Mouse (Mus musculus): ENCODE measurements around the gene Kif6. TPM values are rescaled to one million over a fixed set of nuclear protein-coding genes. Genes with fewer than 3 reads are reported as not detected.

The Kif6 gene
- total and polyA plus RNA-seq, 3 experiments: 0.11 TPM; not detected in 2

GRCm38 (mm10) chr17:49791546-49791945 is 176.6 kb downstream of the Kif6 start:
- TF ChIP-seq TAL1 (conservative IDR thresholded peaks at IDR 0.05; ENCODE audit: low read depth, low read length) (no peak), CTCF (IDR thresholded peaks at IDR 0.05; ENCODE audit: low read depth, low read length) (no peak), POLR2AphosphoS5 (IDR thresholded peaks at IDR 0.05; ENCODE audit: insufficient replicate concordance, low read depth, low read length) (no peak), GATA1 (IDR thresholded peaks at IDR 0.05; ENCODE audit: borderline replicate concordance, low read length) (no peak), GATA2 (IDR thresholded peaks at IDR 0.05; ENCODE audit: borderline replicate concordance, low read depth, low read length) (no peak)
- ATAC-seq (ENCODE audit: extremely low read depth, insufficient number of reproducible peaks, low FRiP score, poor library complexity, severe bottlenecking) (no peak), DNase-seq (ENCODE audit: low spot score) (no peak)
- no peak overlapping the region for H3K4me3 ChIP-seq (ENCODE audit: low read depth, low read length)
- H3K36me3 ChIP-seq (replicated peaks): no peaks in the 10 kb centered on the region
- H3K9me3 ChIP-seq (replicated peaks): peaks cover 70% of the 10 kb centered on the region
- H3K4me1 ChIP-seq (ENCODE audit: insufficient read depth, low read depth, low read length): no peaks in the 10 kb centered on the region
- H3K27me3 ChIP-seq (ENCODE audit: insufficient read depth, low read length): no peaks in the 10 kb centered on the region

- H3K9me3 ChIP-seq (replicated peaks): peaks cover 70% of the 10 kb centered on the region
- no peak for DNase-seq (ENCODE audit: low spot score)
- no peaks in the 10 kb centered on the region for H3K27me3 ChIP-seq (ENCODE audit: insufficient read depth, low read length)
- no peaks in the 10 kb centered on the region for H3K4me1 ChIP-seq (ENCODE audit: insufficient read depth, low read depth, low read length)
- TF ChIP-seq TAL1 (conservative IDR thresholded peaks at IDR 0.05; ENCODE audit: low read depth, low read length) (no peak), GATA2 (IDR thresholded peaks at IDR 0.05; ENCODE audit: borderline replicate concordance, low read depth, low read length) (no peak), GATA1 (IDR thresholded peaks at IDR 0.05; ENCODE audit: borderline replicate concordance, low read length) (no peak)
- ATAC-seq (ENCODE audit: extremely low read depth, insufficient number of reproducible peaks, low FRiP score, poor library complexity, severe bottlenecking): no peak
- H3K4me3 ChIP-seq (ENCODE audit: low read depth, low read length): no peak overlapping the region
- no peaks in the 10 kb centered on the region for H3K36me3 ChIP-seq (replicated peaks)
Observed at GRCm38 (mm10) chr17:49792217-49792743, 177.3 kb downstream of the Kif6 start.

- no peaks in the 10 kb centered on the region for H3K4me1 ChIP-seq (ENCODE audit: insufficient read depth, low read depth, low read length)
- no peaks in the 10 kb centered on the region for H3K36me3 ChIP-seq (replicated peaks)
- H3K4me3 ChIP-seq (ENCODE audit: low read depth, low read length): no peak overlapping the region
- H3K27me3 ChIP-seq (ENCODE audit: insufficient read depth, low read length): no peaks in the 10 kb centered on the region
- H3K9me3 ChIP-seq (replicated peaks): peaks cover 67% of the 10 kb centered on the region
- no peak for ATAC-seq (ENCODE audit: extremely low read depth, insufficient number of reproducible peaks, low FRiP score, poor library complexity, severe bottlenecking)
- DNase-seq (ENCODE audit: low spot score): no peak
- TF ChIP-seq GATA2 (IDR thresholded peaks at IDR 0.05; ENCODE audit: borderline replicate concordance, low read depth, low read length) (no peak), CTCF (IDR thresholded peaks at IDR 0.05; ENCODE audit: low read depth, low read length) (no peak), POLR2AphosphoS5 (IDR thresholded peaks at IDR 0.05; ENCODE audit: insufficient replicate concordance, low read depth, low read length) (no peak), TAL1 (conservative IDR thresholded peaks at IDR 0.05; ENCODE audit: low read depth, low read length) (no peak)
Observed at GRCm38 (mm10) chr17:49792946-49793345, 178.0 kb downstream of the Kif6 start.

- TF ChIP-seq TAL1 (conservative IDR thresholded peaks at IDR 0.05; ENCODE audit: low read depth, low read length): no peak
- TF ChIP-seq POLR2AphosphoS5 (IDR thresholded peaks at IDR 0.05; ENCODE audit: insufficient replicate concordance, low read depth, low read length): no peak
- no peak for TF ChIP-seq GATA1 (IDR thresholded peaks at IDR 0.05; ENCODE audit: borderline replicate concordance, low read length)
- no peak for TF ChIP-seq GATA2 (IDR thresholded peaks at IDR 0.05; ENCODE audit: borderline replicate concordance, low read depth, low read length)
- TF ChIP-seq CTCF (IDR thresholded peaks at IDR 0.05; ENCODE audit: low read depth, low read length): no peak
- peaks cover 62% of the 10 kb centered on the region for H3K9me3 ChIP-seq (replicated peaks)
- ATAC-seq (ENCODE audit: extremely low read depth, insufficient number of reproducible peaks, low FRiP score, poor library complexity, severe bottlenecking): no peak
- no peaks in the 10 kb centered on the region for H3K27me3 ChIP-seq (ENCODE audit: insufficient read depth, low read length)
- no peak for DNase-seq (ENCODE audit: low spot score)
- H3K36me3 ChIP-seq (replicated peaks): no peaks in the 10 kb centered on the region
- H3K4me1 ChIP-seq (ENCODE audit: insufficient read depth, low read depth, low read length): no peaks in the 10 kb centered on the region
- no peak overlapping the region for H3K4me3 ChIP-seq (ENCODE audit: low read depth, low read length)
Observed at GRCm38 (mm10) chr17:49793965-49794364, 179.0 kb downstream of the Kif6 start.

- H3K4me1 ChIP-seq (ENCODE audit: insufficient read depth, low read depth, low read length): no peaks in the 10 kb centered on the region
- ATAC-seq (ENCODE audit: extremely low read depth, insufficient number of reproducible peaks, low FRiP score, poor library complexity, severe bottlenecking): no peak
- no peaks in the 10 kb centered on the region for H3K36me3 ChIP-seq (replicated peaks)
- TF ChIP-seq CTCF (IDR thresholded peaks at IDR 0.05; ENCODE audit: low read depth, low read length) (no peak), TAL1 (conservative IDR thresholded peaks at IDR 0.05; ENCODE audit: low read depth, low read length) (no peak), GATA1 (IDR thresholded peaks at IDR 0.05; ENCODE audit: borderline replicate concordance, low read length) (no peak), POLR2AphosphoS5 (IDR thresholded peaks at IDR 0.05; ENCODE audit: insufficient replicate concordance, low read depth, low read length) (no peak), GATA2 (IDR thresholded peaks at IDR 0.05; ENCODE audit: borderline replicate concordance, low read depth, low read length) (no peak)
- H3K9me3 ChIP-seq (replicated peaks): peaks cover 61% of the 10 kb centered on the region
- H3K27me3 ChIP-seq (ENCODE audit: insufficient read depth, low read length): no peaks in the 10 kb centered on the region
- no peak overlapping the region for H3K4me3 ChIP-seq (ENCODE audit: low read depth, low read length)
- DNase-seq (ENCODE audit: low spot score): no peak
Observed at GRCm38 (mm10) chr17:49795241-49795640, 180.3 kb downstream of the Kif6 start.

- H3K27me3 ChIP-seq (ENCODE audit: insufficient read depth, low read length): no peaks in the 10 kb centered on the region
- H3K4me3 ChIP-seq (ENCODE audit: low read depth, low read length): no peak overlapping the region
- DNase-seq (ENCODE audit: low spot score) (no peak), ATAC-seq (ENCODE audit: extremely low read depth, insufficient number of reproducible peaks, low FRiP score, poor library complexity, severe bottlenecking) (no peak)
- no peaks in the 10 kb centered on the region for H3K4me1 ChIP-seq (ENCODE audit: insufficient read depth, low read depth, low read length)
- no peak for TF ChIP-seq POLR2AphosphoS5 (IDR thresholded peaks at IDR 0.05; ENCODE audit: insufficient replicate concordance, low read depth, low read length)
- no peak for TF ChIP-seq TAL1 (conservative IDR thresholded peaks at IDR 0.05; ENCODE audit: low read depth, low read length)
- no peak for TF ChIP-seq CTCF (IDR thresholded peaks at IDR 0.05; ENCODE audit: low read depth, low read length)
- TF ChIP-seq GATA2 (IDR thresholded peaks at IDR 0.05; ENCODE audit: borderline replicate concordance, low read depth, low read length): no peak
- TF ChIP-seq GATA1 (IDR thresholded peaks at IDR 0.05; ENCODE audit: borderline replicate concordance, low read length): no peak
- H3K9me3 ChIP-seq (replicated peaks): peaks cover 63% of the 10 kb centered on the region
- no peaks in the 10 kb centered on the region for H3K36me3 ChIP-seq (replicated peaks)
Observed at GRCm38 (mm10) chr17:49796116-49796515, 181.2 kb downstream of the Kif6 start.
